In the genomic region with DNA sequence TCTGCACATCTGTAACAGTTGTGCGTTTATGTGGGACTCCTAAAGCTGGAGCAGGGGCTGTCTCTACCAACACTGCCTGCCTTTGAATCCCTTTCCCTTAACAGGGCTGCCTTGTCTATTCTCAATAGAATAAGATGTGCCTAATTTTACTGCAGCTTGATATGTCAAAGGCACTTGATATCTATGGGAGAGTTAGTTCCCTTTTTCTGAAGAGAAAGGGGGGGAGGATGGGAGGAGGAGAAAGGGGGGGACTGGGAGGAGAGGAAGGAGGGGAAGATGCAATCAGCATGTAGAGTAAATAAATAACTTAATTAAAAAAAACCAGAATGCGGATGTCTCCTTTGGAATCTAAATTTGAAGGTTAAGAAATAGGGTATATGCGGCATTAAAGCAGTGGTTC, we compare ENCODE assay signal across 26 mouse cellular contexts.
DNase-seq lines count a peak whose midpoint lies in the region; ATAC-seq and TF ChIP-seq lines count a peak whose summit lies in the region.
"Had no signal": no experiment of that assay in that cellular context is flagged by ENCODE, and none has a peak within 500 bp of the region (broad histone marks: within the 10 kb centered on the region; RNA-seq: fewer than 3 reads in every experiment).

No protein-coding gene starts in this region.

- DNase-seq in MEL (ENCODE audit: low read depth, low spot score), result peak; percentile 26
- no peak for DNase-seq in midbrain, embryonic 11.5 days (ENCODE audit: low spot score, missing footprints)
- DNase-seq in cerebellum, postnatal 10 days, result no peak
- DNase-seq: adrenal gland, postnatal 10 days; adrenal gland, postnatal 36 days; B cell, adult 2 months; cerebellum, adult 18-20 months; cerebellum, adult 9-10 months; cerebellum, postnatal 25 days; gastrocnemius, postnatal 10 days; heart, adult 18-20 months; heart, postnatal 14 days; heart, postnatal 4 days had no signal

- H3K9me3 ChIP-seq in MEL (replicated peaks; ENCODE audit: insufficient read depth, low read length), result no peaks in the 10 kb centered on the region
- H3K9me3 ChIP-seq in midbrain, embryonic 11.5 days (ENCODE audit: control insufficient read depth, low read length), result no peaks in the 10 kb centered on the region
- H3K9me3 ChIP-seq in midbrain, embryonic 13.5 days, result no peaks in the 10 kb centered on the region
- H3K9me3 ChIP-seq: forebrain, embryonic 10.5 days; forebrain, embryonic 13.5 days; G1E; heart, embryonic 13.5 days; hindbrain, embryonic 12.5 days; hindbrain, embryonic 15.5 days had no signal

- 83% methylated on average over 3 of the region's 3 CpGs for WGBS in midbrain, embryonic 11.5 days
- WGBS in midbrain, embryonic 13.5 days, result 92% methylated on average over 3 of the region's 3 CpGs

- H3K27me3 ChIP-seq in MEL (ENCODE audit: control insufficient read depth in 1 of 2, insufficient read depth in 2 of 2, low read length in 2 of 2), result no peaks in the 10 kb centered on the region
- H3K27me3 ChIP-seq in midbrain, embryonic 11.5 days (ENCODE audit: control insufficient read depth, insufficient read depth, low read length), result no peaks in the 10 kb centered on the region
- H3K27me3 ChIP-seq in midbrain, embryonic 13.5 days, result no peaks in the 10 kb centered on the region
- H3K27me3 ChIP-seq: CH12.LX; forebrain, embryonic 13.5 days; heart, embryonic 13.5 days; hindbrain, embryonic 12.5 days; hindbrain, embryonic 15.5 days; Patski had no signal

- H3K36me3 ChIP-seq in MEL (ENCODE audit: control insufficient read depth in 1 of 2, insufficient read depth in 2 of 2, low read length in 2 of 2), result no peaks in the 10 kb centered on the region
- no peaks in the 10 kb centered on the region for H3K36me3 ChIP-seq in midbrain, embryonic 11.5 days (ENCODE audit: control insufficient read depth, insufficient read depth, low read length)
- no peaks in the 10 kb centered on the region for H3K36me3 ChIP-seq in midbrain, embryonic 13.5 days
- H3K36me3 ChIP-seq: forebrain, embryonic 10.5 days; G1E; heart, embryonic 13.5 days; hindbrain, embryonic 12.5 days; hindbrain, embryonic 15.5 days had no signal

- H3K79me2 ChIP-seq in MEL (ENCODE audit: control insufficient read depth, insufficient read depth, low read length, poor library complexity), result no peaks in the 10 kb centered on the region

- H3K4me1 ChIP-seq in MEL (ENCODE audit: control insufficient read depth in 1 of 2, insufficient read depth in 2 of 2, low read length in 2 of 2), result no peaks in the 10 kb centered on the region
- H3K4me1 ChIP-seq in midbrain, embryonic 11.5 days (ENCODE audit: control insufficient read depth, insufficient read depth, low read length), result no peaks in the 10 kb centered on the region
- H3K4me1 ChIP-seq in midbrain, embryonic 13.5 days (replicated peaks), result no peaks in the 10 kb centered on the region
- H3K4me1 ChIP-seq: forebrain, embryonic 10.5 days; forebrain, embryonic 13.5 days; heart, embryonic 13.5 days; hindbrain, embryonic 12.5 days; hindbrain, embryonic 15.5 days had no signal

- TF ChIP-seq POLR2A in MEL (IDR thresholded peaks at IDR 0.05; ENCODE audit: control insufficient read depth in 1 of 2, insufficient read depth in 1 of 2, low read depth in 1 of 2, low read length in 2 of 2, poor library complexity in 1 of 2), result no peak

- ATAC-seq in granulocyte monocyte progenitor cell, adult 5-6 weeks (replicated peaks; ENCODE audit: poor library complexity, severe bottlenecking), result peak; percentile 98
- peak; percentile 96 for ATAC-seq in megakaryocyte progenitor cell, adult 5-6 weeks (replicated peaks; ENCODE audit: poor library complexity)
- no peak for ATAC-seq in midbrain, embryonic 11.5 days (ENCODE audit: low FRiP score)
- no peak for ATAC-seq in midbrain, embryonic 13.5 days
- ATAC-seq: forebrain, embryonic 13.5 days; forebrain, embryonic 16.5 days; intestine, postnatal 0 days; Patski had no signal

- no peak for TF ChIP-seq RAD21 in MEL (IDR thresholded peaks at IDR 0.05; ENCODE audit: low read depth, low read length)

- no peak overlapping the region for H3K9ac ChIP-seq in MEL (ENCODE audit: control insufficient read depth, low read depth, low read length, poor library complexity, severe bottlenecking)
- H3K9ac ChIP-seq in midbrain, embryonic 11.5 days (ENCODE audit: low read length), result no peak overlapping the region
- H3K9ac ChIP-seq in midbrain, embryonic 13.5 days (replicated peaks), result no peak overlapping the region
- H3K9ac ChIP-seq: forebrain, embryonic 13.5 days; heart, embryonic 13.5 days; hindbrain, embryonic 12.5 days; hindbrain, embryonic 15.5 days had no signal

- H3K4me3 ChIP-seq in MEL (ENCODE audit: control insufficient read depth in 1 of 2, insufficient read depth in 1 of 2, low read depth in 2 of 2, low read length in 2 of 2), result no peak overlapping the region
- no peak overlapping the region for H3K4me3 ChIP-seq in midbrain, embryonic 11.5 days (ENCODE audit: low read depth, low read length)
- H3K4me3 ChIP-seq in midbrain, embryonic 13.5 days (replicated peaks), result no peak overlapping the region
- H3K4me3 ChIP-seq: forebrain, embryonic 10.5 days; forebrain, embryonic 13.5 days; heart, embryonic 13.5 days; hindbrain, embryonic 12.5 days; hindbrain, embryonic 15.5 days had no signal

- no peak for TF ChIP-seq CTCF in MEL (IDR thresholded peaks at IDR 0.05 in 2 of 3, conservative IDR thresholded peaks at IDR 0.05 in 1 of 3; ENCODE audit: control insufficient read depth in 1 of 3, insufficient read depth in 1 of 3, low read depth in 2 of 3, low read length in 3 of 3, poor library complexity in 1 of 3, severe bottlenecking in 1 of 3)

- H3K27ac ChIP-seq in MEL (ENCODE audit: control insufficient read depth, low read depth, low read length), result no peak overlapping the region
- no peak overlapping the region for H3K27ac ChIP-seq in midbrain, embryonic 11.5 days (ENCODE audit: low read depth, low read length)
- H3K27ac ChIP-seq in midbrain, embryonic 13.5 days, result no peak overlapping the region
- H3K27ac ChIP-seq: forebrain, embryonic 10.5 days; forebrain, embryonic 13.5 days; heart, embryonic 13.5 days; hindbrain, embryonic 12.5 days; hindbrain, embryonic 15.5 days had no signal

- no peak for TF ChIP-seq EP300 in MEL (IDR thresholded peaks at IDR 0.05; ENCODE audit: low read depth in 1 of 2, low read length in 2 of 2)

- H3K4me2 ChIP-seq in midbrain, embryonic 11.5 days, result no peak overlapping the region
- H3K4me2 ChIP-seq in midbrain, embryonic 13.5 days (replicated peaks), result no peak overlapping the region
- H3K4me2 ChIP-seq: forebrain, embryonic 13.5 days; heart, embryonic 13.5 days; hindbrain, embryonic 12.5 days; hindbrain, embryonic 15.5 days had no signal

TF ChIP-seq in MEL, 35 proteins besides CTCF, POLR2A, EP300 and RAD21:
- TF ChIP-seq MYB (IDR thresholded peaks at IDR 0.05; ENCODE audit: low read depth, low read length) (no peak), NRF1 (IDR thresholded peaks at IDR 0.05; ENCODE audit: insufficient read depth, low read depth, low read length, poor library complexity, severe bottlenecking) (no peak), MAX (IDR thresholded peaks at IDR 0.05; ENCODE audit: low read length) (no peak), MEF2A (IDR thresholded peaks at IDR 0.05; ENCODE audit: extremely low read depth, insufficient replicate concordance, low read depth, low read length, poor library complexity, severe bottlenecking) (no peak), NELFE (IDR thresholded peaks at IDR 0.05; ENCODE audit: low read depth, low read length) (no peak), RCOR1 (IDR thresholded peaks at IDR 0.05; ENCODE audit: low read depth, low read length) (no peak), GABPA (IDR thresholded peaks at IDR 0.05; ENCODE audit: low read depth, low read length) (no peak)

Comparison
In these comparisons a context has a peak if more than half of its experiments do, and no peak if none do; other contexts are left out.
1. ATAC-seq: peak in granulocyte monocyte progenitor cell, adult 5-6 weeks (single experiment) and megakaryocyte progenitor cell, adult 5-6 weeks (single experiment); none in midbrain, embryonic 11.5 days (single experiment) and midbrain, embryonic 13.5 days (single experiment).